9 mouse cellular contexts compared by ENCODE assay signal in the genomic region with DNA sequence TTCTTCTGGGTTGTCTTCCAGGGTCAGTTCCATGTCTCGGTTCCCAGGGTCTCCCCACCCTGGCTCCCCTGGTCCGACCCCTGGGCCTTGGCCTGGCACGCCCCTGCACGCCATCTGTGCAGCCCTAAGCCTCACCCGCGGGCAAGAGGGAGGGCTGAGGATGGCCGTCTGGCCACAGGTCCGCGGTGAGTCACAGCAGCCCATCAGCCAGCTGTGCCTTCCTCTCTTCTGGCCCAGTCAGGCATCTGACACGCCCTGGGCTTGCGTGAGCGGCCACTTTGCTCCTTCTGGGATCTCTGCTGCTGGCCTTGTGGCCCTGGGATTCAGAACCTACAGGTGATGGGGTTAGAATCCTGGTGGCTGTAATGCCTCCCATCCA. TPM values are rescaled to one million over a fixed set of nuclear protein-coding genes. Genes with fewer than 3 reads are reported as not detected.
DNase-seq lines count a peak whose midpoint lies in the region; ATAC-seq and TF ChIP-seq lines count a peak whose summit lies in the region.
"Had no signal": no experiment of that assay in that cellular context is flagged by ENCODE, and none has a peak within 500 bp of the region (broad histone marks: within the 10 kb centered on the region; RNA-seq: fewer than 3 reads in every experiment).

No protein-coding gene starts in this region.

- no peaks in the 10 kb centered on the region for H3K36me3 ChIP-seq in kidney, embryonic 14.5 days (ENCODE audit: control insufficient read depth, insufficient read depth, low read length)
- H3K36me3 ChIP-seq in kidney, adult 2 months (ENCODE audit: control insufficient read depth, insufficient read depth, low read length): no peaks in the 10 kb centered on the region
- no peaks in the 10 kb centered on the region for H3K36me3 ChIP-seq in embryonic facial prominence, embryonic 12.5 days
- H3K36me3 ChIP-seq in hindbrain, embryonic 10.5 days: no peaks in the 10 kb centered on the region
- no peaks in the 10 kb centered on the region for H3K36me3 ChIP-seq in midbrain, postnatal 0 days (ENCODE audit: insufficient read depth, low read length)
- H3K36me3 ChIP-seq: liver, embryonic 15.5 days had no signal

- DNase-seq in kidney, adult 2 months: no peak
- no peak for DNase-seq in hindbrain, embryonic 10.5 days (ENCODE audit: low spot score)
- DNase-seq in midbrain, postnatal 0 days (ENCODE audit: low spot score): no peak
- DNase-seq in layer of hippocampus, adult 11-12 months (ENCODE audit: low spot score): no peak
- DNase-seq in ovary, postnatal 36 days (ENCODE audit: low spot score): no peak
- DNase-seq in kidney, postnatal 14 days: no peak

- WGBS in kidney, embryonic 14.5 days: 24% methylated on average over 12 of the region's 12 CpGs
- WGBS in kidney, adult 2 months: 34% methylated on average over 12 of the region's 12 CpGs
- WGBS in embryonic facial prominence, embryonic 12.5 days: 16% methylated on average over 12 of the region's 12 CpGs
- WGBS in hindbrain, embryonic 10.5 days: 20% methylated on average over 12 of the region's 12 CpGs
- WGBS in midbrain, postnatal 0 days: 17% methylated on average over 12 of the region's 12 CpGs

- peak overlapping the region; percentile 6; the same call in 1 of the 2 replicates for H3K4me3 ChIP-seq in kidney, embryonic 14.5 days (ENCODE audit: low read length)
- no peak overlapping the region for H3K4me3 ChIP-seq in kidney, adult 2 months (ENCODE audit: insufficient read depth, low read depth, low read length)
- peak overlapping the region; percentile 66 for H3K4me3 ChIP-seq in embryonic facial prominence, embryonic 12.5 days
- H3K4me3 ChIP-seq in hindbrain, embryonic 10.5 days: peak overlapping the region; percentile 68
- H3K4me3 ChIP-seq in midbrain, postnatal 0 days (ENCODE audit: low read depth, low read length): peak overlapping the region; percentile 61

- peaks cover 48% of the 10 kb centered on the region for H3K27me3 ChIP-seq in kidney, embryonic 14.5 days (ENCODE audit: control insufficient read depth, insufficient read depth, low read length)
- H3K27me3 ChIP-seq in kidney, adult 2 months (replicated peaks; ENCODE audit: control insufficient read depth, insufficient read depth, low read length): no peaks in the 10 kb centered on the region
- H3K27me3 ChIP-seq in embryonic facial prominence, embryonic 12.5 days: peaks cover 42% of the 10 kb centered on the region
- H3K27me3 ChIP-seq in hindbrain, embryonic 10.5 days (ENCODE audit: insufficient read depth, poor library complexity, severe bottlenecking): peaks cover 92% of the 10 kb centered on the region
- peaks cover 70% of the 10 kb centered on the region for H3K27me3 ChIP-seq in midbrain, postnatal 0 days (ENCODE audit: insufficient read depth, low read length)

- H3K27ac ChIP-seq in kidney, embryonic 14.5 days (ENCODE audit: low read depth, low read length): no peak overlapping the region; the same call in 1 of the 2 replicates
- no peak overlapping the region for H3K27ac ChIP-seq in kidney, adult 2 months (ENCODE audit: insufficient read depth, low read depth, low read length)
- H3K27ac ChIP-seq in embryonic facial prominence, embryonic 12.5 days: peak overlapping the region; percentile 62
- H3K27ac ChIP-seq in hindbrain, embryonic 10.5 days: peak overlapping the region; percentile 82
- H3K27ac ChIP-seq in midbrain, postnatal 0 days (ENCODE audit: low read depth, low read length): no peak overlapping the region
- H3K27ac ChIP-seq: liver, embryonic 15.5 days had no signal

- no peak for ATAC-seq in kidney, embryonic 14.5 days (ENCODE audit: low FRiP score, low TSS enrichment)
- ATAC-seq in embryonic facial prominence, embryonic 12.5 days (ENCODE audit: insufficient number of reproducible peaks, insufficient read depth, low FRiP score, low TSS enrichment): no peak
- no peak for ATAC-seq in midbrain, postnatal 0 days (ENCODE audit: low FRiP score)

- no peak overlapping the region for H3K9ac ChIP-seq in kidney, embryonic 14.5 days (ENCODE audit: low read depth, low read length)
- no peak overlapping the region for H3K9ac ChIP-seq in embryonic facial prominence, embryonic 12.5 days
- no peak overlapping the region for H3K9ac ChIP-seq in midbrain, postnatal 0 days (replicated peaks; ENCODE audit: low read length, poor library complexity, severe bottlenecking)
- H3K9ac ChIP-seq: liver, embryonic 15.5 days had no signal

- no peaks in the 10 kb centered on the region for H3K9me3 ChIP-seq in kidney, embryonic 14.5 days (ENCODE audit: control insufficient read depth, low read length)
- no peaks in the 10 kb centered on the region for H3K9me3 ChIP-seq in embryonic facial prominence, embryonic 12.5 days
- H3K9me3 ChIP-seq in hindbrain, embryonic 10.5 days: no peaks in the 10 kb centered on the region
- no peaks in the 10 kb centered on the region for H3K9me3 ChIP-seq in midbrain, postnatal 0 days (ENCODE audit: low read length)
- H3K9me3 ChIP-seq: liver, embryonic 15.5 days had no signal

- peaks cover 41% of the 10 kb centered on the region for H3K4me1 ChIP-seq in kidney, embryonic 14.5 days (ENCODE audit: control insufficient read depth, insufficient read depth, low read length)
- H3K4me1 ChIP-seq in kidney, adult 2 months (ENCODE audit: control insufficient read depth, insufficient read depth, low read length): no peaks in the 10 kb centered on the region
- H3K4me1 ChIP-seq in embryonic facial prominence, embryonic 12.5 days: peaks cover 65% of the 10 kb centered on the region
- peaks cover 79% of the 10 kb centered on the region for H3K4me1 ChIP-seq in hindbrain, embryonic 10.5 days (replicated peaks)
- peaks cover 4% of the 10 kb centered on the region; the same call in 1 of the 2 replicates for H3K4me1 ChIP-seq in midbrain, postnatal 0 days (ENCODE audit: insufficient read depth, low read length)

- peak overlapping the region; percentile 17; the same call in 1 of the 2 replicates for H3K4me2 ChIP-seq in kidney, embryonic 14.5 days (replicated peaks; ENCODE audit: low read depth, low read length)
- peak overlapping the region; percentile 93 for H3K4me2 ChIP-seq in embryonic facial prominence, embryonic 12.5 days (replicated peaks)
- H3K4me2 ChIP-seq in midbrain, postnatal 0 days (ENCODE audit: low read depth, low read length, poor library complexity, severe bottlenecking): peak overlapping the region; percentile 90

- no peak for TF ChIP-seq CTCF in kidney, adult 2 months (conservative IDR thresholded peaks at IDR 0.05; ENCODE audit: insufficient read depth, insufficient read length, low read depth, low read length)
- no peak for TF ChIP-seq CTCF in midbrain, postnatal 0 days (IDR thresholded peaks at IDR 0.05)

- no peak for TF ChIP-seq POLR2A in kidney, adult 2 months (IDR thresholded peaks at IDR 0.05; ENCODE audit: low read depth, low read length)

RNA-seq across cellular contexts. Expression of a gene that starts 1.4 kb away (rescaled TPM):
- 0.64 and 0.85 TPM in 2 replicates for polyA plus RNA-seq in kidney, embryonic 14.5 days (2014; fragmentation: Nextera tagmentation; extraction: Ambion mirVana)
- polyA plus RNA-seq in kidney, adult 2 months (2012; rRNA removed): 1.7 and 1.8 TPM in 2 replicates
- 5.9 and 7.1 TPM in 2 replicates for polyA plus RNA-seq in embryonic facial prominence, embryonic 12.5 days (2016; fragmentation: Nextera tagmentation; extraction: Ambion mirVana)
- 9.8 and 10.7 TPM in 2 replicates for polyA plus RNA-seq in hindbrain, embryonic 10.5 days (2016; fragmentation: Nextera tagmentation; extraction: Ambion mirVana)
- total RNA-seq in midbrain, postnatal 0 days (2014; rRNA removed): 4.2 and 5.6 TPM in 2 replicates
- 2.3 and 2.9 TPM in 2 replicates for polyA plus RNA-seq in midbrain, postnatal 0 days (2015; fragmentation: Nextera tagmentation; extraction: Ambion mirVana)

RNA-seq across cellular contexts. Expression of a gene that starts 17.6 kb away (rescaled TPM):
- polyA plus RNA-seq in kidney, embryonic 14.5 days (2014; fragmentation: Nextera tagmentation; extraction: Ambion mirVana): not detected in 2 replicates
- polyA plus RNA-seq in kidney, adult 2 months (2012; rRNA removed): not detected in 2 replicates
- 1.8 and 2.6 TPM in 2 replicates for polyA plus RNA-seq in embryonic facial prominence, embryonic 12.5 days (2016; fragmentation: Nextera tagmentation; extraction: Ambion mirVana)
- polyA plus RNA-seq in hindbrain, embryonic 10.5 days (2016; fragmentation: Nextera tagmentation; extraction: Ambion mirVana): 14.2 and 18.2 TPM in 2 replicates
- total RNA-seq in midbrain, postnatal 0 days (2014; rRNA removed): 0.16 TPM in 1 of 2 replicates, not detected in the other
- polyA plus RNA-seq in midbrain, postnatal 0 days (2015; fragmentation: Nextera tagmentation; extraction: Ambion mirVana): 0.10 TPM in 1 of 2 replicates, not detected in the other
- polyA plus RNA-seq: liver, embryonic 15.5 days had no signal

Comparison
In these comparisons a context has a peak if more than half of its experiments do, and no peak if none do; other contexts are left out.
1. H3K27ac ChIP-seq: peak in embryonic facial prominence, embryonic 12.5 days (single experiment) and hindbrain, embryonic 10.5 days (single experiment); none in kidney, embryonic 14.5 days (single experiment), kidney, adult 2 months (single experiment) and midbrain, postnatal 0 days (single experiment).
2. H3K4me2 ChIP-seq: peak in every context shown above with its lines; median percentile 93 in embryonic facial prominence, embryonic 12.5 days; 90 in midbrain, postnatal 0 days; 17 in kidney, embryonic 14.5 days.